Mouse (Mus musculus): ENCODE measurements around the gene Idh3b.

- TF ChIP-seq CTCF (IDR thresholded peaks at IDR 0.05; ENCODE audit: control insufficient read depth, insufficient read depth, low read length) (no peak), POLR2A (IDR thresholded peaks at IDR 0.05; ENCODE audit: borderline replicate concordance, control insufficient read depth, low read depth, low read length) (no peak)
Observed at GRCm38 (mm10) chr2:130280818-130281217, 3.5 kb downstream of the Idh3b start.

Measured in bone marrow, adult 2 months (tissue).